Mouse (Mus musculus): ENCODE results near the gene Ppp1cc. TPM values are rescaled to one million over a fixed set of nuclear protein-coding genes. Genes with fewer than 3 reads are reported as not detected.
A peak's percentile ranks its signal among the peaks of the same experiment; 100 is the strongest.

Ppp1cc gene
- polyA plus RNA-seq, 1 experiment from 2014 or later: 248 TPM

GRCm38 (mm10) chr5:122155613-122156012 is 2.5 kb upstream of the Ppp1cc start:
- Histone ChIP-seq H3K36me3 (ENCODE audit: control insufficient read depth, insufficient read depth) (no peaks in the 10 kb centered on the region), H3K9me3 (replicated peaks; ENCODE audit: control insufficient read depth, low read length) (no peaks in the 10 kb centered on the region), H3K4me1 (ENCODE audit: control insufficient read depth, insufficient read depth, low read length) (peaks cover 31% of the 10 kb centered on the region), H3K9ac (ENCODE audit: low read length) (no peak overlapping the region), H3K27ac (ENCODE audit: low read length) (no peak overlapping the region), H3K27me3 (ENCODE audit: control insufficient read depth, insufficient read depth, low read length) (no peaks in the 10 kb centered on the region), H3K4me2 (ENCODE audit: low read depth, low read length) (no peak overlapping the region), H3K4me3 (ENCODE audit: low read length) (no peak overlapping the region)
- no peak for ATAC-seq (replicated peaks; ENCODE audit: extremely low read depth, insufficient read depth, low FRiP score)

GRCm38 (mm10) chr5:122156486-122156885 is 1.6 kb upstream of the Ppp1cc start:
- H3K4me3 ChIP-seq (ENCODE audit: low read length): no peak overlapping the region
- 62% methylated on average over 2 of the region's 2 CpGs for WGBS

GRCm38 (mm10) chr5:122158557-122159515 is 758 bp downstream of the Ppp1cc start:
- Histone ChIP-seq H3K4me1 (ENCODE audit: control insufficient read depth, insufficient read depth, low read length) (peaks cover 63% of the 10 kb centered on the region), H3K9ac (ENCODE audit: low read length) (peak overlapping the region; percentile 96), H3K4me3 (ENCODE audit: low read length) (peak overlapping the region; percentile 96), H3K27me3 (ENCODE audit: control insufficient read depth, insufficient read depth, low read length) (no peaks in the 10 kb centered on the region), H3K9me3 (replicated peaks; ENCODE audit: control insufficient read depth, low read length) (no peaks in the 10 kb centered on the region), H3K36me3 (ENCODE audit: control insufficient read depth, insufficient read depth) (0 out of 2 replicates have a peak, but pooled peaks cover 6% of the 10 kb centered on the region), H3K4me2 (ENCODE audit: low read depth, low read length) (peak overlapping the region; percentile 86), H3K27ac (ENCODE audit: low read length) (peak overlapping the region; percentile 80)
- WGBS: under 1% methylated on average over 42 of the region's 42 CpGs
- peak; percentile 7; the same call in 1 of the 2 replicates for ATAC-seq (replicated peaks; ENCODE audit: extremely low read depth, insufficient read depth, low FRiP score)

More at GRCm38 (mm10) chr5:122156486-122156885, 1.6 kb upstream of the Ppp1cc start:
- Histone ChIP-seq H3K4me2 (ENCODE audit: low read depth, low read length) (no peak overlapping the region), H3K27ac (ENCODE audit: low read length) (no peak overlapping the region), H3K4me1 (ENCODE audit: control insufficient read depth, insufficient read depth, low read length) (peaks cover 40% of the 10 kb centered on the region), H3K9me3 (replicated peaks; ENCODE audit: control insufficient read depth, low read length) (no peaks in the 10 kb centered on the region), H3K36me3 (ENCODE audit: control insufficient read depth, insufficient read depth) (0 out of 2 replicates have a peak, but pooled peaks cover 4% of the 10 kb centered on the region), H3K9ac (ENCODE audit: low read length) (no peak overlapping the region), H3K27me3 (ENCODE audit: control insufficient read depth, insufficient read depth, low read length) (no peaks in the 10 kb centered on the region)
- ATAC-seq (replicated peaks; ENCODE audit: extremely low read depth, insufficient read depth, low FRiP score): no peak

GRCm38 (mm10) chr5:122163194-122163593 is 5.1 kb downstream of the Ppp1cc start:
- peak overlapping the region; percentile 35; the same call in 1 of the 2 replicates for H3K9ac ChIP-seq (ENCODE audit: low read length)
- H3K9me3 ChIP-seq (replicated peaks; ENCODE audit: control insufficient read depth, low read length): no peaks in the 10 kb centered on the region
- no peaks in the 10 kb centered on the region for H3K27me3 ChIP-seq (ENCODE audit: control insufficient read depth, insufficient read depth, low read length)
- peaks cover 8% of the 10 kb centered on the region for H3K36me3 ChIP-seq (ENCODE audit: control insufficient read depth, insufficient read depth)
- 30% methylated on average over 6 of the region's 6 CpGs for WGBS
- peak overlapping the region; percentile 43; the same call in 1 of the 2 replicates for H3K27ac ChIP-seq (ENCODE audit: low read length)
- no peak for ATAC-seq (replicated peaks; ENCODE audit: extremely low read depth, insufficient read depth, low FRiP score)
- peaks cover 85% of the 10 kb centered on the region for H3K4me1 ChIP-seq (ENCODE audit: control insufficient read depth, insufficient read depth, low read length)
- 0 out of 2 replicates have a peak overlapping the region, but pooled peaks have one; percentile 7 for H3K4me3 ChIP-seq (ENCODE audit: low read length)
- H3K4me2 ChIP-seq (ENCODE audit: low read depth, low read length): peak overlapping the region; percentile 33

GRCm38 (mm10) chr5:122164011-122164410 is 5.9 kb downstream of the Ppp1cc start:
- Histone ChIP-seq H3K9me3 (replicated peaks; ENCODE audit: control insufficient read depth, low read length) (no peaks in the 10 kb centered on the region), H3K4me1 (ENCODE audit: control insufficient read depth, insufficient read depth, low read length) (peaks cover 89% of the 10 kb centered on the region), H3K27ac (ENCODE audit: low read length) (no peak overlapping the region), H3K27me3 (ENCODE audit: control insufficient read depth, insufficient read depth, low read length) (no peaks in the 10 kb centered on the region), H3K9ac (ENCODE audit: low read length) (peak overlapping the region; percentile 21; the same call in 1 of the 2 replicates), H3K4me2 (ENCODE audit: low read depth, low read length) (no peak overlapping the region), H3K36me3 (ENCODE audit: control insufficient read depth, insufficient read depth) (peaks cover 13% of the 10 kb centered on the region), H3K4me3 (ENCODE audit: low read length) (no peak overlapping the region)
- no peak for ATAC-seq (replicated peaks; ENCODE audit: extremely low read depth, insufficient read depth, low FRiP score)
- 65% methylated on average over 3 of the region's 3 CpGs for WGBS

GRCm38 (mm10) chr5:122165233-122165915 is 7.3 kb downstream of the Ppp1cc start:
- Histone ChIP-seq H3K27ac (ENCODE audit: low read length) (peak overlapping the region; percentile 28; the same call in 1 of the 2 replicates), H3K9me3 (replicated peaks; ENCODE audit: control insufficient read depth, low read length) (no peaks in the 10 kb centered on the region)
- ATAC-seq (replicated peaks; ENCODE audit: extremely low read depth, insufficient read depth, low FRiP score): no peak

GRCm38 (mm10) chr5:122166636-122167161 is 8.6 kb downstream of the Ppp1cc start:
- H3K36me3 ChIP-seq (ENCODE audit: control insufficient read depth, insufficient read depth): peaks cover 32% of the 10 kb centered on the region
- peak overlapping the region; percentile 23 for H3K4me2 ChIP-seq (ENCODE audit: low read depth, low read length)

More at GRCm38 (mm10) chr5:122165233-122165915, 7.3 kb downstream of the Ppp1cc start:
- Histone ChIP-seq H3K4me3 (ENCODE audit: low read length) (no peak overlapping the region), H3K4me1 (ENCODE audit: control insufficient read depth, insufficient read depth, low read length) (peaks cover 78% of the 10 kb centered on the region), H3K4me2 (ENCODE audit: low read depth, low read length) (no peak overlapping the region), H3K36me3 (ENCODE audit: control insufficient read depth, insufficient read depth) (peaks cover 23% of the 10 kb centered on the region), H3K9ac (ENCODE audit: low read length) (peak overlapping the region; percentile 7; the same call in 1 of the 2 replicates), H3K27me3 (ENCODE audit: control insufficient read depth, insufficient read depth, low read length) (no peaks in the 10 kb centered on the region)
- WGBS: 39% methylated on average over 6 of the region's 6 CpGs

GRCm38 (mm10) chr5:122168344-122169069 is 10.4 kb downstream of the Ppp1cc start:
- no peak overlapping the region for H3K27ac ChIP-seq (ENCODE audit: low read length)
- no peaks in the 10 kb centered on the region for H3K9me3 ChIP-seq (replicated peaks; ENCODE audit: control insufficient read depth, low read length)
- 76% methylated on average over 14 of the region's 14 CpGs for WGBS
- H3K4me2 ChIP-seq (ENCODE audit: low read depth, low read length): no peak overlapping the region
- H3K27me3 ChIP-seq (ENCODE audit: control insufficient read depth, insufficient read depth, low read length): no peaks in the 10 kb centered on the region
- peaks cover 47% of the 10 kb centered on the region for H3K4me1 ChIP-seq (ENCODE audit: control insufficient read depth, insufficient read depth, low read length)
- peaks cover 50% of the 10 kb centered on the region for H3K36me3 ChIP-seq (ENCODE audit: control insufficient read depth, insufficient read depth)
- ATAC-seq (replicated peaks; ENCODE audit: extremely low read depth, insufficient read depth, low FRiP score): no peak
- no peak overlapping the region for H3K9ac ChIP-seq (ENCODE audit: low read length)
- no peak overlapping the region for H3K4me3 ChIP-seq (ENCODE audit: low read length)

More at GRCm38 (mm10) chr5:122166636-122167161, 8.6 kb downstream of the Ppp1cc start:
- no peaks in the 10 kb centered on the region for H3K9me3 ChIP-seq (replicated peaks; ENCODE audit: control insufficient read depth, low read length)
- no peak for ATAC-seq (replicated peaks; ENCODE audit: extremely low read depth, insufficient read depth, low FRiP score)
- H3K9ac ChIP-seq (ENCODE audit: low read length): peak overlapping the region; percentile 31
- no peak overlapping the region for H3K4me3 ChIP-seq (ENCODE audit: low read length)
- H3K27ac ChIP-seq (ENCODE audit: low read length): peak overlapping the region; percentile 33
- 38% methylated on average over 8 of the region's 8 CpGs for WGBS
- H3K27me3 ChIP-seq (ENCODE audit: control insufficient read depth, insufficient read depth, low read length): no peaks in the 10 kb centered on the region
- H3K4me1 ChIP-seq (ENCODE audit: control insufficient read depth, insufficient read depth, low read length): peaks cover 65% of the 10 kb centered on the region
